Mouse (Mus musculus): ENCODE data around the gene Sh3bgr. TPM values are rescaled to one million over a fixed set of nuclear protein-coding genes. Genes with fewer than 3 reads are reported as not detected.

Sh3bgr gene
- total RNA-seq, 2 experiments from 2014 or later, result 0.76 TPM; not detected in 1

Other genes with a start within 250 kb of the Sh3bgr start
- gene Psmg1, start 209.5 kb upstream of the Sh3bgr start, total RNA-seq (2015), result 20.2 and 21.6 TPM in 2 replicates
- 19.3 and 32.2 TPM in 2 replicates for gene Psmg1, start 209.5 kb upstream of the Sh3bgr start, total RNA-seq (2017)
- 17.0 and 28.7 TPM in 2 replicates for gene Brwd1, start 117.9 kb upstream of the Sh3bgr start, total RNA-seq (2015)
- 32.3 and 34.6 TPM in 2 replicates for gene Brwd1, start 117.9 kb upstream of the Sh3bgr start, total RNA-seq (2017)
- 41.8 and 53.3 TPM in 2 replicates for gene Hmgn1, start 72.7 kb upstream of the Sh3bgr start, total RNA-seq (2015)
- gene Hmgn1, start 72.7 kb upstream of the Sh3bgr start, total RNA-seq (2017), result 71.5 and 75.2 TPM in 2 replicates
- gene Wrb, start 55.0 kb upstream of the Sh3bgr start, total RNA-seq (2015), result 4.4 and 5.5 TPM in 2 replicates
- gene Wrb, start 55.0 kb upstream of the Sh3bgr start, total RNA-seq (2017), result 6.0 and 7.1 TPM in 2 replicates
- not detected in 2 replicates for gene Lca5l, start 8.2 kb upstream of the Sh3bgr start, total RNA-seq (2015)
- gene Lca5l, start 8.2 kb upstream of the Sh3bgr start, total RNA-seq (2017), result 0.12 and 0.15 TPM in 2 replicates
- not detected in 2 replicates for gene B3galt5, start 35.4 kb downstream of the Sh3bgr start, total RNA-seq (2015)
- gene B3galt5, start 35.4 kb downstream of the Sh3bgr start, total RNA-seq (2017), result 0.08 TPM in 1 of 2 replicates, not detected in the other
- gene Itgb2l, start 243.2 kb downstream of the Sh3bgr start, total RNA-seq (2015), result 41.3 and 61.9 TPM in 2 replicates
- 67.6 and 76.1 TPM in 2 replicates for gene Itgb2l, start 243.2 kb downstream of the Sh3bgr start, total RNA-seq (2017)